Mouse (Mus musculus) kidney, postnatal 0 days (tissue): ENCODE measurements around the gene Rora. TPM values are rescaled to one million over a fixed set of nuclear protein-coding genes. Genes with fewer than 3 reads are reported as not detected.

Experiments used
- ATAC-seq: fragments of 200-750 bp; cut with Nextera tagmentation; replicated peaks from 2 replicates; pipeline ENCODE4 v1.8.0; 2017; ENCODE audit warnings: low read depth, moderate number of reproducible peaks, moderate TSS enrichment, moderate library complexity; ENCODE audit not compliant: low FRiP score
- DNase-seq: peaks from one replicate; pipeline ENCODE4 v3.0.0-alpha.2; 2016; ENCODE audit warnings: low spot score
- H3K27ac ChIP-seq: fragments of 300-500 bp; sonication (generic); 2 replicates; pipeline ENCODE4 v1.5.1; 2014; ENCODE audit warnings: mild to moderate bottlenecking
- H3K27me3 ChIP-seq: fragments of 300-500 bp; sonication (generic); 2 replicates; pipeline ENCODE4 v1.6.1; 2014; ENCODE audit warnings: low read length, mixed read lengths; ENCODE audit not compliant: insufficient read depth
- H3K36me3 ChIP-seq: fragments of 300-500 bp; sonication (generic); 2 replicates; pipeline ENCODE4 v1.6.1; 2014; ENCODE audit warnings: low read length, mixed read lengths; ENCODE audit not compliant: insufficient read depth
- H3K4me1 ChIP-seq: fragments of 300-500 bp; sonication (generic); replicated peaks from 2 replicates; pipeline ENCODE4 v1.6.1; 2014; ENCODE audit warnings: antibody characterized with exemption, low read length, mixed read lengths; ENCODE audit not compliant: insufficient read depth
- H3K4me2 ChIP-seq: fragments of 300-500 bp; sonication (generic); 2 replicates; pipeline ENCODE4 v1.6.1; 2014; ENCODE audit warnings: mild to moderate bottlenecking, low read length, moderate library complexity, mixed read lengths
- H3K4me3 ChIP-seq: fragments of 300-500 bp; sonication (generic); replicated peaks from 2 replicates; pipeline ENCODE4 v1.5.1; 2014; ENCODE audit warnings: low read depth, low read length
- H3K9ac ChIP-seq: fragments of 300-500 bp; sonication (generic); 2 replicates; pipeline ENCODE4 v1.6.1; 2014; ENCODE audit warnings: low read depth, low read length
- H3K9me3 ChIP-seq: fragments of 300-500 bp; sonication (generic); replicated peaks from 2 replicates; pipeline ENCODE4 v1.6.1; 2016; ENCODE audit warnings: low read length, inconsistent platforms, mixed read lengths
- CTCF ChIP-seq: IDR thresholded peaks from 2 replicates; pipeline ENCODE4 v1.5.1; 2016; ENCODE audit warnings: antibody characterized with exemption, low read depth, mild to moderate bottlenecking, moderate library complexity
- WGBS: fragments of 180-500 bp; shearing (Covaris S2); extraction: QIAGEN DNeasy Blood & Tissue Kit; methylation state at CpG from one replicate; pipeline ENCODE4 v1.1.7; 2014; 5-methylcytosine and 5-hydroxymethylcytosine counted together
- polyA plus RNA-seq: library from polyadenylated mRNA; unstranded; fragments of >200 nt; fragmentation: Nextera tagmentation; extraction: Ambion mirVana; gene quantifications from 2 replicates; pipeline ENCODE4 v1.2.1, GENCODE M21; 2015

The Rora gene
- polyA plus RNA-seq, 1 experiment from 2014 or later, result 9.8 TPM

DNA sequence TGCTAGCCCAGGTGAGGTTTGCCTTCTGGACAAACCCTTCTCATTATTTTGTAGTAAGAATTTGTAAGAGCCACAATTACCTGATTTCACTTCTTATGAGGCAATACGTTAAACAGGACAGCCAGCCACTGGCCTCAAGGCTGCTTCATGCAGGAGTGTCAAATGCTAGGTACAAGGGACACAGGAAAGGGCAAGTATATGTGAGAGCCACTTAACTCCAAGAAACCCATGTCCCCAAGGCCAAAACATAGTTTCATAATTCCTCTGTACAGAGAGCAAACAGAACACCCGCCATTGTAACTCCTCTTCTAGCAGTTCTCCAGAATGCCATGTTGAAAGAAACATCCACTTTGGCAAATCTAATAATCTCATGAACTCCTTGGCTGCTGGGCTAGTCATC, 205.9 kb downstream of the Rora start:
- Histone ChIP-seq H3K27ac (no peak overlapping the region), H3K36me3 (no peaks in the 10 kb centered on the region), H3K4me3 (no peak overlapping the region), H3K4me1 (peaks cover 6% of the 10 kb centered on the region), H3K9me3 (0 out of 2 replicates have a peak, but pooled peaks cover 6% of the 10 kb centered on the region), H3K9ac (no peak overlapping the region), H3K4me2 (no peak overlapping the region), H3K27me3 (no peaks in the 10 kb centered on the region)
- no peak for TF ChIP-seq CTCF
- 94% methylated on average over 2 of the region's 2 CpGs for WGBS
- ATAC-seq (no peak), DNase-seq (no peak)

DNA sequence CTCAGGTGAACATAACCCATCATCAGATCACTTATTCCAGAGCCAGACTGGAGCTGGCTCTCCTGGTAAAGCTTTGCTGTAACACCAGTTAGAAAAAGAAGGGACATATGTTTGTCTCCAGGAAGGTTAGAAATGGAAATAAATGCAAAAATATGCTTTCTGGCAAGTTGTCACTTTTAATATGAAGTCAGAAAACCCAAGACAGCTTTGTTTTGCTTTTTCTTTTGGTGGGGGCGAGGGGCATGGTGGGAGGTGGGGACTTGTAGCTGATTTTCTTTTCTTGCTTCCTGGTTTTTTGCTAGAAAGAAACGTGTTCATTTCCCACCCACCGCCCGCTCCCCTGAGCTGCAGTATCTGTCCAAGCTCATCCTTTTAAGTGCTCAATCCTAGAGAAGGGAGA, 212.7 kb downstream of the Rora start:
- Histone ChIP-seq H3K36me3 (no peaks in the 10 kb centered on the region), H3K4me1 (no peaks in the 10 kb centered on the region), H3K27me3 (no peaks in the 10 kb centered on the region), H3K4me3 (no peak overlapping the region), H3K9ac (no peak overlapping the region), H3K9me3 (0 out of 2 replicates have a peak, but pooled peaks cover 6% of the 10 kb centered on the region), H3K27ac (no peak overlapping the region), H3K4me2 (no peak overlapping the region)
- ATAC-seq (no peak), DNase-seq (no peak)
- 83% methylated on average over 4 of the region's 4 CpGs for WGBS
- TF ChIP-seq CTCF, result no peak

DNA sequence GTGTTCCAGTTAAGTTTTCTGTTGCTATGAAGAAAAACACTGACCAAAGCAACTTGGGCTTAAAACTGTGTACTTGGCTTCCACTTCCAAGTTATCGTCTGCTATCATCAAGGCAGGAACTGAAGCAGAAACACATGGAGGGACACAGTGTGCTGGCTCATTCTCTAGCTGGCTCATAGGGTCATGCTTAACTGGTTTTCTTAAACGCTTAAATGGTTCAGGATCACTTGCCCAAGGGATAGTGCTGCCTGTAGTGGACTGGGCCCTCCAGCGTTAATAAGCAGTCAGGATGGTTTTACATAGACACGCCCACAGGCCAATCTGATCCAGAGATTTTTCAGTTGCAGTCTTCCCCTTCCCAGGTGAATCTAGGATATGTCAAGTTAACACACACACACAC, 220.3 kb downstream of the Rora start:
- DNase-seq (no peak), ATAC-seq (no peak)
- Histone ChIP-seq H3K27me3 (no peaks in the 10 kb centered on the region), H3K36me3 (no peaks in the 10 kb centered on the region), H3K4me2 (no peak overlapping the region), H3K9ac (no peak overlapping the region), H3K27ac (no peak overlapping the region), H3K4me1 (no peaks in the 10 kb centered on the region), H3K9me3 (no peaks in the 10 kb centered on the region), H3K4me3 (no peak overlapping the region)
- WGBS, result 75% methylated on average over 4 of the region's 4 CpGs
- no peak for TF ChIP-seq CTCF

DNA sequence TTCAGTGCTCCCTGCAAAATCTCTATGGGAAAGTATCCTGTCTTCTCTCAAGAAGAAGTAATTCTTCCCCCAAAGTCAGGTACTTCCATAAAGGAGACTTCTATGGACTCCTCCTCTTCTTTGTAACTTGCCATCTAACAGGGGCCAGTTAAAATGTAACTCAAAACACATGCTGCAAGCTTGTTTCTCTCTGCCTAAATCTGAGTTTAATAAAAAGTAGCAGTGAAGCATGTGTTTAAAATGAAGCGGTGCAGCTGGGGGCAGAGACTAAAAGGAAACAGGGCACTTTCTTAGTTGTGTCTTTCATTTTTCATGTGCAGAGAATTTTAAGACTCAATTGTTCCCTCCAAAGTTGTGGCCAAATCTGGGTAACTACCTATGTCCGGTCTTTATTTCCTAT, 221.0 kb downstream of the Rora start:
- Histone ChIP-seq H3K27ac (no peak overlapping the region), H3K4me2 (no peak overlapping the region), H3K36me3 (no peaks in the 10 kb centered on the region), H3K9me3 (no peaks in the 10 kb centered on the region), H3K9ac (no peak overlapping the region), H3K4me3 (no peak overlapping the region), H3K27me3 (no peaks in the 10 kb centered on the region), H3K4me1 (no peaks in the 10 kb centered on the region)
- WGBS, result 72% methylated on average over 2 of the region's 2 CpGs
- ATAC-seq, result no peak
- no peak for TF ChIP-seq CTCF
- DNase-seq, result no peak

DNA sequence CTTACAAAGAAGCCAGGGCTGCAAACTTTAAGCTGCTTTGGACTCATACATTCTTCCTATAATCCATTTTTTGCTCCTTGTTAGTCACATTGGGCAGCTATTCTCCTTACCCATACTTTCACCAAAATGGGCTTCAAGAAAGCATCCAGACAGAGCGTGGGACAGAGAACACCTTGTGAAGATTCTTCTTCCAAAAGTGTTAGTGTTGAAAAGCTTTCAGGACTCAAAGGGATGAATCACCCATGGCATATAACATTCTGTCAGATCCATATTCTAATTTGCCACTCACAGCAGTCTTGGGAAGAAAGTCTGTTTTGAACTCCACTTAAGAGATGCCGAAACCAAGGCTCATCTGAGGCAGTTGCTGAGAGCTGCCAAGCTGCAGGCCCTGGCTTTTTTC, 222.2 kb downstream of the Rora start:
- no peaks in the 10 kb centered on the region for H3K27me3 ChIP-seq
- H3K9ac ChIP-seq, result no peak overlapping the region
- no peaks in the 10 kb centered on the region for H3K36me3 ChIP-seq
- WGBS, result 92% methylated on average over 2 of the region's 2 CpGs
- TF ChIP-seq CTCF, result no peak
- no peaks in the 10 kb centered on the region for H3K9me3 ChIP-seq
- no peak overlapping the region for H3K4me2 ChIP-seq
- no peak overlapping the region for H3K27ac ChIP-seq
- DNase-seq (no peak), ATAC-seq (no peak)
- no peaks in the 10 kb centered on the region for H3K4me1 ChIP-seq
- no peak overlapping the region for H3K4me3 ChIP-seq

DNA sequence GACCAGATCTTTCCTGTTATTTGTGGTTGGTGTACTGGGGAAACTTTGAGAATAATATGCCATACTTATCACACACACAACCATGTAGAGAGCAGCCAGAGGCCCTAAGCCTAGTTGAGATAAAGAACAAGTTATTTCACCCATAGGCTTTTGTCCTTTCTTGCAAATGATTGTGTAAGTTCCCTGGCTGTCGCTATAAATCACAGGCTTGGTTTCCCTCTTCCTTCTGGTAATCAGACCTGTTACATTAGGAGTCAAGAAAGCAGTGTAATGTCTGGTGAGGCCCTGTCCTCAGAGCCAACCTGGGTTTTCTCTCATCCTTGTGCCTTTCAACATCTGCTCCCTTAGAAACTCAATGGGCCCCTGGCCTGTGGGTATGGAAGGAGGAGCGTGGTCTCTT, 222.7 kb downstream of the Rora start:
- H3K27me3 ChIP-seq, result no peaks in the 10 kb centered on the region
- no peak for TF ChIP-seq CTCF
- H3K4me3 ChIP-seq, result no peak overlapping the region
- no peaks in the 10 kb centered on the region for H3K36me3 ChIP-seq
- H3K4me1 ChIP-seq, result no peaks in the 10 kb centered on the region
- DNase-seq (no peak), ATAC-seq (no peak)
- 83% methylated on average over 2 of the region's 2 CpGs for WGBS
- H3K27ac ChIP-seq, result no peak overlapping the region
- no peak overlapping the region for H3K4me2 ChIP-seq
- H3K9me3 ChIP-seq, result no peaks in the 10 kb centered on the region
- no peak overlapping the region for H3K9ac ChIP-seq

DNA sequence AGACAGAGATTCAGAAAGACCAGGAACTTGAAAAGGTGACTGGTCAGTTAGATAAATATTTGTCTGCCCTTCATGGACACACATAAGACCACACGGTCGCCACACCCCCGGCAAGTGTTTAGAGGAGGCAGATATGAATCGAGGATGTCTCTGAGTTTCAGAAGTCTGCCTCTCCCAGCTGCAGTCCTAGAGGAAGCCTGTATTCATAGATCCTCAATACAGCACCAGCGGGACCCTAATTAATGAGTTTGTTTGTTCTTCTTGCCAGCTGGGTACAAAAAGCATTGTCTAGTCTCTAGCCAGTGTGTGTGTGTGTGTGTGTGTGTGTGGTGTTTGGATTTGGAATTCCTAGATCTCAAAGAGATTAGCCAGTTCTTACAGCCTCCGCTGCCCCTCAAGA, 228.3 kb downstream of the Rora start:
- no peak overlapping the region for H3K4me2 ChIP-seq
- no peak overlapping the region for H3K9ac ChIP-seq
- no peak for DNase-seq
- no peaks in the 10 kb centered on the region for H3K9me3 ChIP-seq
- TF ChIP-seq CTCF, result no peak
- peaks cover 4% of the 10 kb centered on the region; the same call in 1 of the 2 replicates for H3K4me1 ChIP-seq
- no peaks in the 10 kb centered on the region for H3K36me3 ChIP-seq
- ATAC-seq, result no peak
- H3K27ac ChIP-seq, result no peak overlapping the region
- 33% methylated on average over 6 of the region's 6 CpGs for WGBS
- no peaks in the 10 kb centered on the region for H3K27me3 ChIP-seq
- no peak overlapping the region for H3K4me3 ChIP-seq
